Mouse (Mus musculus): ENCODE measurements around the gene Borcs6.

Borcs6 gene

DNA sequence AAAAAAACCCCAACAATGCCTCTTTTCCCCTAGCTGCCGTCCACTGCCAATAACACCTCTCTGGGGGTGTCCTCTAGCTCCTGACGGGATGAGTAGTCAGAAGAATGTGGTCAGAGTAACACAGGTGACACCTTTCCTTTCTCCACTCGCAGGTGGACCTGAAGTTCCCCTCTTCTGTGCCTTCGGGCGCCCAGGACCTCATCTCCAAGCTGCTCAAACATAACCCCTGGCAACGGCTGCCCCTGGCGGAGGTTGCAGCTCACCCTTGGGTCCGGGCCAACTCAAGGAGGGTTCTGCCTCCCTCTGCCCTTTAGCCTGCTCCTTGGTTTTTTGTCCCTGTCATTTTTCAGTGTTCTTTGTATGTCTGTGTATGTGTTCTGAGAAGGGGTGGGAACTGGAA lies 8.8 kb upstream of the Borcs6 start:
- DNase-seq = no peak

DNA sequence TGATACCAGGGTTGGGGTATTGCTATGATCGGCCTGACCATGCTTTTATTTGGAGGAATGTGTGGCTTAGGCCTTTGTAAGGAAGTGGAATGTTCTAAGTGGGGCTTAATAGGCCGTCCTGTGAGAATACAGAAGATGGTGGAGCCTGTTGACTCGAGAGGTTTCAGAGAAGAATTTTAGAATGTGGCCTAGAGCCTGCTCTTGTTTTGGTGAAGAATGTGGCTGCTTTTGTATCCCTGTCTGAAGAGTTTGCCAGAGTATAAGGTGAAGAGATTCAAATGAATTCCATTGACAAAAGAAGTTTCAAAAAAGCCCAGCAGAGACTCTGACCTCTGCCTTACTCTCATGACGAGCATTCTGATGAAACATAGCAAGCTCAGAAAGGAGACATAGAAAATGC lies 7.7 kb upstream of the Borcs6 start:
- no peak for DNase-seq

DNA sequence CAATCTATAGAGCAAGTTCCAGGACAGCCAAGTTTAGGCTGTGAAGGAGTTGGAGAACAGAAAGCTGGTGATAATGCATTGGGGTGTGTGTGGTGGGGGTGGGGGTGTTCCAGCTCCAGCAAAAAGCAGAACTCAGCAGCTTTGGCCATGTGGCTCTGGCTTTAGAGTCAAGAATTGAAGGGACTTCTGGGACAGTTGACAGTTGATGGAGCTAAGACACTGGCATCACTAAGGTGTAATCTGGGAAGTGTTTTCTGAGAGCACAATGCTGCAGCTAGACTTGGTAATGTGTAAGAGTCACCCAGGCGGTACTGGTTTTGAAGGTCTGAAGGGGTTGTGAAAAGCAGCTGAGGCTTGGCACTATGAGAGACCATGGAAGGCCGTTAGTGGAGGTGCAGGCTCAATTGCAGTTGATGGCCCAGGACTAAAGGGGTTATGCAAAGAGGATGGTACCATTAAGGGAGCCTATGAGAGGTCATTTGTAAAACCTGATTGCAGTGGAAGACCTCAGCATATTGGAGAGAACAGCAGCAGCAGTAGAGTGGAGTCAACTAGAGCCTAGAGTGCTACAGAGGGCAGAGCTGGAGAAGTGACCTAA lies 6.6 kb upstream of the Borcs6 start:
- peak in 1 of 2 experiments; percentile 19 for DNase-seq

DNA sequence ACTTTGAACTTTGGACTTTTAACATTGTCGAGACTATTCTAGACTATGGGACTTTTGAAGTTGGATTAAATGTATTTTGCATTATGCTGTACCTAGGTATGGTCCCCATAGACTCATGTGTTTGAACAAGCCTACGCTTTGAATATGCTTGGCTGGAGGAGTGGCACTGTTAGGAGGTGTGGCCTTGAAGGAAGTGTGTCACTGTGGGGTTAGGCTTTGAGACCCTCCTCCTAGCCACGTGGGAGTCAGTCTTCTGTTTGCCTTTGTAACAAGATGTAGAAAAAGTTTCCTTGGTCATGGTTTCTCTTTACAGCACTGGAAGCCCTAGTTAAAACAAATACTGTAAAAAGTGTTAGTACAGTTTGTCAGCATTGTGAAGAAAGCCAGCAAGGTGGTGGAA lies 5.7 kb upstream of the Borcs6 start:
- DNase-seq = no peak

DNA sequence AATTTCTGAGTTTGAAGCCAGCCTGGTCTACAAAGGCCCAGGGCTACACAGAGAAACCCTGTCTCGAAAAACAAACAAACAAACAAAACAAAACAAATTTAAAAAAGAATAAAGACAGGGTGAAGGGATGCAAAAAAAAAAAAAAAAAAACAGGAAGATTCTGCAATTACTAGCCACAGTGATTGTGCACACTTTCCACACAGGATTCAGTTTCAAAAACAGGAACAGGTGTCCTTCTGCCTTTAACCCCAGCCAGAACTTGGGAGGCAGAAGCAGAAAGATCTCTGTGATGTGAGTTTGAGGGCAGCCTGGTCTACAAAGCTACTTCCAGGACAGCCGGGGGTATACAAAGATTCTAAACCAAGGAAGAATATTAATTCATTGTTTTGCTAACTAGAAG lies 1.3 kb upstream of the Borcs6 start:
- no peak for DNase-seq

DNA sequence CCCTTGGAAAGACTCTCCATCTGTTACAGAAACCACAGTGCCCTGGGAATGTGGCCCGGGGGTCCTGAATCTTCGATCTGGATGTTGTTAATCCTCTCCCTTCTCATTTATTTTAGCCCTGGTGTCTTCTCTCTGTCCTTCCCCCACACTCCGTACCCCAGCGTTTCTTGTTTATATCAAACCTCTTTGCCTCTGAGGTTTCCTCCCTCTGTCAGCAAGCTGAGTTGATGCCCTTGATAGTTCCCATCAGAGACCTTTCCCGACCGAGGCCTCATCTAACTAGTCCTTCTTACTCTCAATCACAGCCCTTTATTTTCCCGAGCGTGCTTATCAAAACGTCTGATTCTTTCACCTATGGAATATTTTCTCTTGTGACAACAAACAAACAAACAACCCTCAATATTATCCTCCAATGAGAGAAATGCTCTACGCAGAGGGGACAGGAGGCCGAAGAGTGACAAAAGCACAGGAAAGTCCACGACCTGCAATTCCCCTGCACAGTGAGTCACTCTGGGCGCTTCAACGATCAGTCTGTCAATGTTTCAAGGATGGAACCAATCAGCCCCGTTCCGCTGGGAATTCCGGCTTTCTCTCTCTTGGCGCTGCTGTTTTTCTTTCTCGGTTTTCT lies 674 bp upstream of the Borcs6 start:
- DNase-seq = no peak

DNA sequence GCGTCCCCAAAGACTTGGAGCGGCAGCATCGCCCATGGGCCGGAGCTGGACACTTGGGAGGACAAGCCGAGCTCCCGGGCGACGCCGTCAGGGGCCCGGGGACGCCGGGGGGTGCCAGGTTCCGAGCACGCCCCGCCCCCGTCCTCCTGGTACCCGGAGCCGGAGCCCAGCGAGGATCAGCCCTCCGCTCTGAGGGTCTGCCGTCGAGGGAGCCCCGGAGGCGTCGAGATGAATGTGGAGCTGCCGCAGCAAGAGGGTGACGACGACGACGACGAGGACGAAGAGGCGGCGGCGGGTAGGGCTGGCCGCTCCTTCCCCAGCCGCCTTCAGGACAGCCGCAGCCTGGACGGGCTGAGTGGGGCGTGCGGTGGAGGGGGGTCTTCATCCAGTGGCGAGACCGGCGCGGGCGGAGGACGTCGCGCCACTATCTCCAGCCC lies 476 bp downstream of the Borcs6 start:
- peak; percentile 50 to 79 for DNase-seq

DNA sequence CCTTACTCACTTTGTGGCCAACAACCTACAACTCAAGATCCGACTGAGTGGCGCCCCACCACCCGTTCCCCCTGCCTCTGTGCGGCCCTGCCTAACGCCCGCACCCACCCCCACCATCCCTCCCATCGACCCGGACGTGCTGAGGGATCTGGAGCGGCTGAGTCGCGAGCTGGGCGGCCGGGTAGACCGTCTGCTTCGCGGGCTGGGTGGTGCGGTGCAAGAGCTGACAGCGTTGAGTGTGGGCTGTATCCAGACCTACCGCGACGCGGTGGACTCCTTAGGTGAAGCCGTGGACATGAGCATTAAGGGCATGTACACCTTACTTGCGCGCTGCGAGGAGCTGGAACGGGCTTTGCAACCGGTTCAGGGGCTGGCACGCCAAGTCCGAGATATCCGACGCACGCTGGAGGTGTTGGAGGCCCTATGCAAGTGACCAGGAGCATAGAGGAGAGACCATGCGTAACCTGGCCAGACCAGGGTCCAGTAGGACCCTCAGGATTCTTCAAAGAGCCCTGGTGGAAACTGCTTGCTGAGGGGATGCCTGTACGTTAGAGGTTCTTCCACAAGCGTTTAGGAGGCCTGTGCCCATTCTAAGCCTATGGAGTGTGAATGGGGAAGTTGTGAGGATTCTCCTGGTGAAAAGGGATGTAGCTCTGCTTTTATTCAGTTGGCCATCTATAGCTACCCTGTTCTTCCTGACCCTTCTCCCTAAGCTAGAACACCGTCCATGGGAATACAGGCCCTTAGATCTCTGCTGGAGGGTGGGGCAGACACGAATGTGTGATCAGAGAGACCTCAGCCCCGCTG lies 1.1 kb downstream of the Borcs6 start:
- peak; percentile 36 to 71 for DNase-seq

DNA sequence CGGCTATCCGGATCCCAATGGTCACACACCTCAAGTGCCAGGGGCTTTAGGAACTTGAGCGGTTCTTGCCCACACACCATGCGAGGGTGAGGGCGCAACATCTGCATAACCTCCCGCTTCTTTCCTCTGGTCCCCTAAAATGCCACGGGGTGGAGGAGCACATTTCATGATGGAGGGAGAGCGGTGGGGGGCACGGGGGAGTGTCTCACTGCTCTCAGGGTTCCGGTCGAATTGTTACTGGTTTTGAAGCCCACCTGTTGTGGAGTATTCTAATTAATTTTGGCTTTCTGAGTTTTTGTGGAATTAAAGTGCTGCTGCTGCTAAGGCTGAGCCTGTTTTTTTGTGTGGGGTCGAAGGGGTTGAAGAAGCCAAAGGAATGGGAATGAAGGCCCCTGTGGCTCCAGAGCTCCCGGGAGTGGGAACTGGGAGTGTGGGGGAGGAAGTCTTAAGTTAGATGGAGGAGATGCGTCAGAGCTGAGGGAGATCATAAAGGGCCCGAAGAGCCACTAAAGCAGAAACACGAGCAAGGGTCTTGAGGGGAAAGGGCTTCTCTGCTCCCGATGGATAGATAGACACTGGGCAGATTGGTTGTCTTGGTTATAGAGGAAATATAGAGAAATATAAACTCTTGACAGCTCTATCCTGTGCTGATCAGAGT lies 1.9 kb downstream of the Borcs6 start:
- DNase-seq = peak in 1 of 2 experiments; percentile 51

DNA sequence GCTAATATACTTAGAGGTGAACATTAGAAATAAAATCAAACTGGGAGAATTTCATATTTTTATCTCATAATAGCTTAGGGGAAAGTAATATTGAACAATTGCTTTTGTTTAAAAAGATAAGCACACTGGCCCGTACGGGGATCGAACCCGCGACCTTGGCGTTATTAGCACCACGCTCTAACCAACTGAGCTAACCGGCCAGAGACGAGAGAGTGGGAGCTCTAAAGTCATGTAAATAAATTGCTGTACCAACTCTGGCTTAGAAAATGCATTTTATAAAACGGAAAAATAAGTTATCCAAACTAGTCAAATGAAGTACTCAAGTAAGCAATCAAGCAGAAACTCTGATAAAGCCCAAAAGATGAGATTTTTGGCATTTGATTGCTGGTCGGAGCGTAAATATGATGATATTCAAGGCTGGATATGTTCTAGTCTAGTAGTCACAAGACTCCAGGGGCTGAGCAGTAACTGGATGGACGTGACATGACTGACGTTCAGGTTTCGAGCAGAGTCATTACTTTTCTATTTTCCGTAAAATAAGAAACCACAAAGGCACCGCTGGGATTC lies 2.8 kb downstream of the Borcs6 start:
- DNase-seq = peak; percentile 84 to 93

DNA sequence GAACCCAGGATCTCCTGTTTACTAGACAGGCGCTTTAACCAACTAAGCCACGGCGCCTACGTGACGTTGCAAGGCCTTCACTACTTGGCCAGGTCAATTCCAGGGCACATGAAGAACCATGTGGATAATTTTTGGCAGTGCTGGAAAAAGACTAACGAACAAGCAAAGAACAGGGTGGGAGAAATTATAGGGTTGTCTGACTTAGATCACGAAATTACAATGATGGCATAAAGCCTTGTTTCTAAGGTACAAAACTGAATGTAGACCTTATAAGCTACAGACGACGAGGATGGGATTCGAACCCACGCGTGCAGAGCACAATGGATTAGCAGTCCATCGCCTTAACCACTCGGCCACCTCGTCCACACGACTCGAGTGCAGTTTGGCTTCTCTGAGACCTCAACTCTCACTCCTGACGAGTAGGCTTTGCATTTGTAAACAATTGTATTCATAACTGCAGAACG lies 3.3 kb downstream of the Borcs6 start:
- peak; percentile 94 to 98 for DNase-seq

DNA sequence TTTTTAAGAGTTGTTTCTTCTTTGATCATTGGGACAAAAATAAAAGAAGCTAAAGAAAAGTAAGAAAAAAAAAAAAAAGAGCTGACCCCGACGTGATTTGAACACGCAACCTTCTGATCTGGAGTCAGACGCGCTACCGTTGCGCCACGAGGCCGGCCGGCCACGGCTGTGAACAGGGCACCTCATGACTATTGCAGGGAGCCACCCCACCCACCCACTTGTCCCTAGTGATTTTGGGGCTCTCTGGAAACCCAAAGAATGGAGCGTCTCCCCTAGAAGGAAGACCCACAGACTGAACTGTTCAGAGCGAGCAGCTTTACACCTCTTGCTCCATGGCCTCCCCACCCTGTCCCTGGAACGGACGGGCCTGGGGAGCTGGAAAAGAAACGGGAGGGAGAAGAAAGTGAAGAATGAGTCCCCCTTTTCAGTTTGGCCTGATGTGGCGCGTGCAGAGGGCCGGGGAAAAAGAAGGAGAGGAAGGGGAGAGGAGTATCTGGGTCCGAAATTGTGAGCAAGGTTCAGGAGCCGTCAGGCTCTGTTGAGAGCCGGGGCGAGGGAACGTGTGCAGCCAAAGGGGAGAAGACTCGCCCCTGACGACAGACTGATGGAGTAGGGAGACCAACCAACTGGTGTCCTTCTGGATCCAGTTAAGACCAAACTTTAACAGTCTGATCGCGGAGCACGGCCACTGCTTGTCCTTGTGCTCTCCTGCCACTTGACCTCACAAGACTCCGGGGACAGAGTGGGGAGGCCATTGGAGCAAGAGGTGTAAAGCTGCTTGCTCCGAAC lies 4.1 kb downstream of the Borcs6 start:
- DNase-seq = peak; percentile 84 to 86

DNA sequence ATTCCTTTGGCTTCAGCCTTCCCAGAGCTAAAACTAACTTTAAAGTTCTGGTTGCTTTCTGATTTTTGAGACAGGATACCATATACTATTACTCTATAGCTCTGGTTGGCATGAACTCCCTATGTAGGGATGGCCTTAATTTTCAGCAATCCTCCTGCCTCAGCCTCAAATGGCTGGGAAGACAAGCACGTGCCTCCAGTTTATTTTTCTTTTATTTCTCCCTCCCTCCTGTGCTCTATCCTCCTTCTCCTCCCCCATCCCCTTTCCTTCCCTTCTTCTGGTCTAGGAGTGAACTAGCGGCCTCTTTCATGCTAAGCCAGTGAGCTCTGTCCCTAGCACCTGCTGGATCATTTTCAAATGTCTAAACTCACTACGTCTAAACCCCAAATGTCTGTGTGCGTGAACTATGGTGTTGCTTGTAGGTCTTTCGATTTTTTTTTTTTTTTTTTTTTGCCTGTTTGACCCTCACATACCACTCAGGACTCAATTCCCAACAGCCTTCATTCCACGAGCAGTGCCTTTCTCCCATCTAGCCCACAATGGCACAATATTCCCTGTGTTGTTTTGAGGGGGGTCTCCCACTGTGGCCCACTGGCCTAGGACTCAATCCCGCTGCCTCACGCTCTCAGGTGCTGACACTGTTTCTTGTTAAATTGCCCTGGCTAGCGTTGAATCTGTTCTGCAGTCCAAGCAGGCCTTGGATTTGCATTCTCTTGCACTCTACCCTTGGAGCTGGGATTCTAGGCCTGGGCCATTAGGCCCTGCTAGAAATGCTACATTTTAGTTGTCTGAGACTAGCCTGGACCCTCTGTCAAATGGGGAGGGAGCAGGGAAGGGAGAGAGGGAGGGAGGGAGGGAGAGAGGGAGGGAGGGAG lies 5.0 kb downstream of the Borcs6 start:
- no peak for DNase-seq

DNA sequence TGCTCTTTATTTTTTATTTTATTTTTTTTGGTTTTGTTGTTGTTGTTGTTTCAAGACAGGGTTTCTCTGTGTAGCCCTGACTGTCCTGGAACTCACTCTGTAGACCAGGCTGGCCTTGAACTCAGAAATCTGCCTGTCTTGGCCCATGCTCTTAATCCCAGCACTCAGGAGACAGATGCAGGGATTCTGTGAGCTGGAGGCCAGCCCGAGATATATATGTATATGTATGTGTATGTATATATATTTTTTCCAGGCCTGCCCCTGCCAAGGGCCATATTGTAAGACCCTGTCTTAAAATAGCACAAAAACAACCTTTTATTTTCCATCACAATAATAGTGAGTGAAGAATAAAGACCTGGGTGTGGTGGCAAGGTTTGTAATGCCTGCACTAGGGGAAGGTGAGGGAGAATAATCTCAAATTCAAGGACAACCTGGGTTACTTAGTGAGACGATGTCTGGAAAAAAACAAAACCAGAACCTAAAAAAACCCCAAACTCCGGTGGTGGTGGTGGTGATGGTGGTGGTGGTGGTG lies 5.9 kb downstream of the Borcs6 start:
- no peak for DNase-seq

DNA sequence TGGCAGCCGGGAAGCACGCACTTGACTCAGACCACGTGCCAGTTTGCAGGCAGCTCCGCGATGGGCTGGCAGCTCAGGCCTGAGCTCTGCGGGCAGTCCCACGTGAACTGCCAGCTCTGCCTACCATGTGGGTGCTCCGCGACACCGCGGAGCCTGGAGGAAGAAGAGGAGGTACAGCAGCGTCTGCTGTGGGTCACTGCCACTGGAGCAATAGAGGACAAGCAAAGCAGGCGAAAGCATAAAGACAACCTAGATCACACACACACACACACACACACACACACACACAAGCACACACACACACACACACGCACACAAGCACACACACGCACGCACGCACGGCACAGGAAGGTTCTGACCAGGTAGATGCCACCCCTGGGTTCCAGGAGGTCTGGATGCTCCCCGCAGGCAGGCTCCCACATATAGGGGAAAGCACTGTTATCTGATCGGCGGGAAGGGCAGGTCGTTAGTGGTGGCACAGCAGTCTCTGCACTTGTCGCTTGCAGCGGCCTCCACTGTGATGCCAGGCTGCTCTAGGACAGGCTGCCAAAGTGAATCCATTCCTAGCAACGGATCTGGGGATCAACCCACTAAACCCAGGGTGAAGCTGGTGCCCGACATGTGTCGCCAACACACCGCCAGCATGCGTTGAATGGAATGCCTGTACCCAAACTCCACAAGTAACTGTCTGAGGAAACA lies 6.8 kb downstream of the Borcs6 start:
- DNase-seq = peak; percentile 25 to 78

DNA sequence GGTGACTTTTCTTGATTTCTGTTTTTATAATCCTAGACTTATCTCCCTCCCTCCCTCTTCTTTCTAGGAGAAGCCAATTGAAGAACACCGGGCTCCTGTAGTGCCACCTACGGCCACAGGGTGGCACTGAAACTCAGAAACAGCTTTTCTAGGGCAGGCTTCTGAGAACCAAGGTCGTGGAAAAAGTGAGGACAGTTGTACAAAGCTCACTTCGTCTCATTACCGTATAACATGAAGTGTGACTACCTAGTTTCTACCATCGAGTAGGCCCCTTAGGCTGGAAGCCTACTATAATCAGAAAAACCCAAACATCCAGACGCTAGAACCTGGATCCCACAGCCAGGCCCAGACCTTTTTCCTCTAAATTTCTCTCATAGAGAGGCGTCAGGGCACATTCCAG lies 7.4 kb downstream of the Borcs6 start:
- peak; percentile 91 to 93 for DNase-seq

DNA sequence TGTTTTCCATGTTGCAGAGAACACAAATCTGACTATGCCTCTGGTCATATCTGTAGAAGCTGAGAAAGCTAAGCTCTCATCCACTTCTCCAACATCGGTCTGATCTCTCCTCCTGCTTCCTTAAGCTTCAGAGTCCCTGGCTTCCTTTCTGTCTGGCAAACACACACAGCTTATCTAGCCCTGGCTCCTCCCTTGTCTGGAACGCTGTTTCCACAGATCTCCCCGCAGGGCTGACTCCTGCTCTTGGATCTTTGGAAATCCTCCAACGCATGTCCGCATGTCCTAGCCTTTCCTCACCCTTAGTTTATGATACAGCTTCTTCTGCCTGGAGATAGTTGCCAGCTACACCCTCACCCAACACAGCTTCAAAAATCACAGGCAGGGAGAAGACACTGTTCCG lies 8.1 kb downstream of the Borcs6 start:
- no peak for DNase-seq

DNA sequence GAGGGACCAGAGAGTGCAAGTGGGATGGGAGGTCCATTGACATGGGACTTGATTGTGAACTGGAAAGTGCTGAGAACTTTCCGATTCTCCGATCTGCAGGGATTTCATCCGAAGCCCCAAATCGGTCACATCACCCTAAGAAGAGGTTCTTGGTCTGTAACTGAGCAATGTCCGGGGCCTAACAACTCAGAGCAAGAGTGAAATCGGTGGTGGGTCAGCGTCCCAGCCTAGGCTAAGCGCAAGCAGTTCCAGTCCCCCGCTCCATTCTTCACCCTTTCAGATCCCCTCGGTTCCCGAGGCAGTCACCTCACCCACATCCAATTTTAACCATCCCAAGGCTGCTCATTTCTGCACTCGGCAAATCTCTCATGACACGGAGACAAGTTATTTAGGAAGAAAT lies 10.6 kb downstream of the Borcs6 start:
- DNase-seq = peak in 1 of 2 experiments; percentile 43

DNA sequence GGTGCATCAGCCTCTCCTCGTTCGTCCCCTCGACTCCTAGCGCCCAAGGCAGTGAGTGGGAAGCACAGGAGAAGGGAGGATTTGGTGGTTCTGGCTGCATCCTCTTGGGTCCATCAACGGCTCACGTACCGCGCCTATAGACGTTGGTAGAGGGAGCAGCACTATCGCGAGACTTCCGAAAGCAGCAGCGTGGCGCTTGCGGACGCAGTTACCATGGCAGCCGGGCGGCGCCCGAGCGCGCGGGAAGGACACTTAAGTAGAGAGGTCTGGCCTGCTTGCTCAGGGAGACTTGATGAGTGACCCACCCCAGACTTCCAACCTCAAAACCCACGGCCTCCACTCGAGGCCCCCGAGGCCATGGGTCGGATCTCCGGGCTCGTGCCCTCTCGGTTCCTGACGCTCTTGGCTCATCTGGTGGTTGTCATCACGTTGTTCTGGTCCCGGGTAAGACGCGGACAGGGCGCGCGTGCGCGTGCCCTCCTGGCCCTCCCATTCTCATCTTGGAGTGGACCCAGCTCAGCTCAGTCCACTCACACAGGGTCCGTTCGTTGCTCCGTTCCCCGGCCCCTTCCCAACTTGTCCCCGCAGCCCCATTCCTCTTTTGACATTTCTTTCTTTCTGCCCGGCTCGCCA lies 11.2 kb downstream of the Borcs6 start, which contains the start of gene Tmem107:
Gene Tmem107 (plus strand): TSS at position 217 of the 633 bp plus-strand sequence.
- DNase-seq = peak; percentile 96 to 97

DNA sequence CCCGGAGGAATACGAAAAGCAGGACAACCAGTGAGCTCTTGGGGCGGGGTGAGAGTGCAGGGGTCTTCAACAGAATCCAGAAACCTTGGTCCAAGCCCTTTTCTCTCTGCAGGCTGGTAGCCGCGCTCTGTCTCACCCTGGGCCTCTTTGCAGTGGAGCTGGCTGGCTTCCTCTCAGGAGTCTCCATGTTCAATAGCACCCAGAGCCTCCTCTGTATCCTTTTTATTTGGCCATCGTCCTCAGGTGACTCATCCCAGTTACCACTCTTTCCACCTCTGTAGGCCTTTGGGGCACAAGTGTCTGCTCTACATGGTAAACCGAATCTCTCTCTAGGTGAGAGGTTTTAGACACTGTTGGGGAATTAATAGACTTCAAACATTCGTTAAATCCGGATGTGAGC lies 11.7 kb downstream of the Borcs6 start:
- no peak for DNase-seq
